Mouse (Mus musculus): Measurements from ENCODE around the gene Cryaa. TPM values are rescaled to one million over a fixed set of nuclear protein-coding genes. Genes with fewer than 3 reads are reported as not detected.

The Cryaa gene
- 2.2 and 4.9 TPM in 2 replicates for polyA plus RNA-seq (2012; rRNA removed)

DNA sequence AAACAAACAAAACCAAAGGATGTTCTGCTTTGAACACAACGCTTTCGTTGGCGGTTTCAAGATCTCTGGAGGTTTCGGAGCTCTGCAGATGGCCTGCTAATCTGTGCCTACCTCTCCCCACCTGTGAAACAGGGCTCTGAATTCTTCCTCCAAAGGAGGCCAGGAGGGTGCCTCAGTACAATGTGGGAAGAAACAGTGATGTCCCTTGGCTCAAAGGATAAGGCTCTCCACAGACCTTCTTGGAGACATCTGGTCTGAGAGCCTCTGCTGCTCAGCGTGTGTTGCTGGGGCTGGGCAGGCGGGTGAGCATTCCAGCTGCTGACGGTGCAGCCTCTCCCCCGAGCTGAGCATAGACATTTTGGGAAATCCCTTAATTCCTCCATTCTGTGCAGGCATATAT, at the start of gene Cryaa:
Gene Cryaa, plus strand, starts transcription at position 301 of the 400 bp plus-strand sequence.
- no peak for DNase-seq
- no peak within 1 kb of the TSS for H3K27ac ChIP-seq (ENCODE audit: control insufficient read depth, insufficient read depth, low read length)
- WGBS, result 89% methylated on average over 8 of the region's 8 CpGs
- no peaks in the 10 kb centered on the region for H3K4me1 ChIP-seq (replicated peaks; ENCODE audit: control insufficient read depth, insufficient read depth, low read length)
- H3K4me3 ChIP-seq (ENCODE audit: control insufficient read depth, insufficient read depth, low read length), result no peak within 1 kb of the TSS
- no peaks in the 10 kb centered on the region; the same call in 1 of the 2 replicates for H3K27me3 ChIP-seq (ENCODE audit: control insufficient read depth, insufficient read depth, low read length)
- no peak for TF ChIP-seq POLR2A (IDR thresholded peaks at IDR 0.05; ENCODE audit: control insufficient read depth, extremely low read depth, insufficient read depth, low read length, poor library complexity)
- TF ChIP-seq CTCF (IDR thresholded peaks at IDR 0.05; ENCODE audit: borderline replicate concordance, control insufficient read depth, extremely low read depth, insufficient read depth, low read length, poor library complexity), result no peak
- H3K36me3 ChIP-seq (ENCODE audit: control insufficient read depth, insufficient read depth, low read length), result no peaks in the 10 kb centered on the region

DNA sequence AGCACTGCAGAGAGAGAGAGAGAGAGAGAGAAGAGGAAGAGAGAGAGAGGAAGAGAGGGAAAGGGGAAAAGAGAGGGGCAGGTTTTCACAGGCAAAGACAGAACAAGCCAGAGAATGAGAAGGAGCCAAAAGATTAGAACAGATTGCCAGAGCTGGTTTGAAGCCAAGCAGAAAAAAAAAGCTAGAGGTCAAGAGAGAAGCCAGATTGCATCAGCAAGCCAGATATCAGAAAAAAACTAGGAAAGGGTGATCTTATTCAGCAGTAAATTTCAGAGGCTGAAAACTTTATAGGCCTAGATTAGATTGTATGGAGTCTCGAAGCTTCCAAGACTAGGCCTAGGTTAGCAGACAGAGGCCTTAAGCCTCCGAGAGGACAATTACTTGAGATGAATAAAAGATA, 49.6 kb upstream of the Cryaa start:
- H3K4me3 ChIP-seq (ENCODE audit: control insufficient read depth, insufficient read depth, low read length), result no peak overlapping the region
- no peaks in the 10 kb centered on the region for H3K4me1 ChIP-seq (replicated peaks; ENCODE audit: control insufficient read depth, insufficient read depth, low read length)
- no peak for DNase-seq
- 92% methylated on average over 2 of the region's 2 CpGs for WGBS
- TF ChIP-seq CTCF (IDR thresholded peaks at IDR 0.05; ENCODE audit: borderline replicate concordance, control insufficient read depth, extremely low read depth, insufficient read depth, low read length, poor library complexity), result no peak
- TF ChIP-seq POLR2A (IDR thresholded peaks at IDR 0.05; ENCODE audit: control insufficient read depth, extremely low read depth, insufficient read depth, low read length, poor library complexity), result no peak
- H3K36me3 ChIP-seq (ENCODE audit: control insufficient read depth, insufficient read depth, low read length), result no peaks in the 10 kb centered on the region
- no peaks in the 10 kb centered on the region for H3K27me3 ChIP-seq (ENCODE audit: control insufficient read depth, insufficient read depth, low read length)
- no peak overlapping the region for H3K27ac ChIP-seq (ENCODE audit: control insufficient read depth, insufficient read depth, low read length)

DNA sequence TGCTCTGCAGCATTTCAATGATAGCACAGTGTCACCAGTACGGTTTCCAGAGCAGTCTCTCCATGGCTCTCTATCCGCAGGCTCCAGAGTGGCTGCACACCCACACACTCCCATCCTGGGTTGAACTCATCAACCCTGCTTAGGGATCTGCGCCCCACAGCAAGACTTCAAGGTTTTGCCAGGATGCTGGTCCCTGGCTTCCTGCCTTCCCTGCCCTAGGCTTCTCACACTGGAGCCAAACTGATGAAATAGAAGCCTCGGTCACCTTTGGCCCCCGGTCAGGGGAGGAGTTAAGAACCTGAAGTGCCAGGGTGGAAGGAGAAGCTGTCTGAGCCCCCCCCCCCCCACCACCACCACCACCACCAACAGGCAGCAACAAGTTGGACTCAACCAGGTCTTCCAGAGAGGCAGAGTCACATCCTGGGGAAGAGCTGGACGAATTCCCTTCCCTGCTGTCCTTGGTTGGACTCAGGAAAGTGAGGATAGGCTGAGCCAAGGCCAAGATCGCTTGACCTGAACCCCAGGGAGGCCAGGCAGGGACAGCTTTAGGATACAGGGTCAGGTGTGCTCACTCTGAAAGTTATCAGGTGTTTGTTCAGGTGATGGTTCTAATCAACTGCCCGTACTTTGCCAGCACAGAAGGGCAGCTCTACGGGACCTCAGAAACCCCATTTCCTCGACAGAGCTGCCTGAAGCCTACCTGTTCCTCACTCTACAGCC, 46.4 kb upstream of the Cryaa start:
- Histone ChIP-seq H3K27me3 (ENCODE audit: control insufficient read depth, insufficient read depth, low read length) (peaks cover 2% of the 10 kb centered on the region; the same call in 1 of the 2 replicates), H3K27ac (ENCODE audit: control insufficient read depth, insufficient read depth, low read length) (no peak overlapping the region), H3K36me3 (ENCODE audit: control insufficient read depth, insufficient read depth, low read length) (no peaks in the 10 kb centered on the region), H3K4me1 (replicated peaks; ENCODE audit: control insufficient read depth, insufficient read depth, low read length) (peaks cover 1% of the 10 kb centered on the region; the same call in 1 of the 2 replicates), H3K4me3 (ENCODE audit: control insufficient read depth, insufficient read depth, low read length) (no peak overlapping the region)
- DNase-seq, result no peak
- 78% methylated on average over 10 of the region's 10 CpGs for whole genome bisulfite sequencing
- no peak for TF ChIP-seq POLR2A (IDR thresholded peaks at IDR 0.05; ENCODE audit: control insufficient read depth, extremely low read depth, insufficient read depth, low read length, poor library complexity)
- no peak for TF ChIP-seq CTCF (IDR thresholded peaks at IDR 0.05; ENCODE audit: borderline replicate concordance, control insufficient read depth, extremely low read depth, insufficient read depth, low read length, poor library complexity)

DNA sequence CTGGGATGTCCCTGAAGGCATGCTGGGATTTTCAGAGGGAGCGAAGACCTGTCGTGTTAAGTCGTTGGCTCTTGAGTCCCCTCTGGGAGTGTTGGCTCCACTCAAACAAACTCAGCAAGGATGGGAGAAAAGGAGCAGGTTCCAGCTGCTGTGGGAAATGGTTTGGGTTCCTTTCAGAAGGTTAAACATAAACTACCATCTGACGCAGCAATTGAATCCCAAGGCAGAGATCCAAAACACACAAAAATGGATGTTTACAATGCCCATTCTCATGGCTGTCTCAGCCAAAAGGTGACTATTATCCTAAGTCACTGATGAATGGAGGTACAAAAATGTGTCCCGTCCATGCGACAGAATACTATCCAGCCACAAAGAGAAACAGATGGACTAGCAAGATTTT, 44.6 kb upstream of the Cryaa start:
- Histone ChIP-seq H3K27ac (ENCODE audit: control insufficient read depth, insufficient read depth, low read length) (no peak overlapping the region), H3K4me1 (replicated peaks; ENCODE audit: control insufficient read depth, insufficient read depth, low read length) (peaks cover 13% of the 10 kb centered on the region), H3K36me3 (ENCODE audit: control insufficient read depth, insufficient read depth, low read length) (no peaks in the 10 kb centered on the region), H3K4me3 (ENCODE audit: control insufficient read depth, insufficient read depth, low read length) (no peak overlapping the region), H3K27me3 (ENCODE audit: control insufficient read depth, insufficient read depth, low read length) (peaks cover 9% of the 10 kb centered on the region; the same call in 1 of the 2 replicates)
- WGBS, result 92% methylated on average over 6 of the region's 6 CpGs
- no peak for DNase-seq
- TF ChIP-seq CTCF (IDR thresholded peaks at IDR 0.05; ENCODE audit: borderline replicate concordance, control insufficient read depth, extremely low read depth, insufficient read depth, low read length, poor library complexity) (no peak), POLR2A (IDR thresholded peaks at IDR 0.05; ENCODE audit: control insufficient read depth, extremely low read depth, insufficient read depth, low read length, poor library complexity) (no peak)

DNA sequence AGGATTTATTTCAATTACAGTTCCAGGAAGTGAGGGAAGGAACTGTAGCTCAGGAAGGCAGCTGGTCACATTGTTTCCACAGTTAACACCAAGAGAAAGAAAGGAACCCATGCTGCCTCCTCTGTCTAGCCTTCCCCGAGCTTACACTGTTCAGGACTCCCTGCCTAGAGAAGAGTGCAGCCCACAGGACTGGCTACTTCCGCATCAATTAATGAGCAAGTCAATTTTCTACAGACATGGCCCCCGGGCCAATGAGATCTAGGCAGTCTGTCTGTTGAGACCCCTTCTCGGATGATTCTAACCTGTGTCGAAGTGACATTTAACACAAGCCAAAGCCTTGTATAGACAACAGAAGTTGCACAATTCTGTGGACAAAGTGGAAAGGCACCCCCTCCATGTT, 42.7 kb upstream of the Cryaa start:
- no peaks in the 10 kb centered on the region for H3K36me3 ChIP-seq (ENCODE audit: control insufficient read depth, insufficient read depth, low read length)
- peaks cover 9% of the 10 kb centered on the region; the same call in 1 of the 2 replicates for H3K27me3 ChIP-seq (ENCODE audit: control insufficient read depth, insufficient read depth, low read length)
- no peak for DNase-seq
- no peak overlapping the region for H3K27ac ChIP-seq (ENCODE audit: control insufficient read depth, insufficient read depth, low read length)
- peaks cover 13% of the 10 kb centered on the region for H3K4me1 ChIP-seq (replicated peaks; ENCODE audit: control insufficient read depth, insufficient read depth, low read length)
- no peak overlapping the region for H3K4me3 ChIP-seq (ENCODE audit: control insufficient read depth, insufficient read depth, low read length)
- WGBS, result 83% methylated on average over 5 of the region's 5 CpGs
- TF ChIP-seq CTCF (IDR thresholded peaks at IDR 0.05; ENCODE audit: borderline replicate concordance, control insufficient read depth, extremely low read depth, insufficient read depth, low read length, poor library complexity), result no peak

DNA sequence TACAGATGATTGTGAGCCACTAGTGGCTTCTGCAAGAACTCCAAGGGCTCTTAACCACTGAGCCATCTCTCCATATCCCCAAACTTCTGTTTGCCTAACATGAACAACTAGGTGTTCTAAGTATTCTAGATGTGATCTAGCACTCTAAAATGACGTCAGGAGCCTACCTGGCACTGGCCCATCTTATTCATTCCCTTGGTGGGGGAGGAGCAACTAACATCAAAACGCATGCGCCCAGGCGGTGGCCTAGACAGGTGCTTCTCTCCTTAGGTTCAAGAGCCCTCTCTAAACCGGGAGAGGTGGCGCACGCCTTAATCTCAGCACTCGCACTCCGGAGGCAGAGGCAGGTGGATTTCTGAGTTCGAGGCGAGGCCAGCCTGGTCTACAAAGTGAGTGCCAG, 41.8 kb upstream of the Cryaa start:
- H3K4me3 ChIP-seq (ENCODE audit: control insufficient read depth, insufficient read depth, low read length), result no peak overlapping the region
- 79% methylated on average over 11 of the region's 11 CpGs for WGBS
- TF ChIP-seq POLR2A (IDR thresholded peaks at IDR 0.05; ENCODE audit: control insufficient read depth, extremely low read depth, insufficient read depth, low read length, poor library complexity) (no peak), CTCF (IDR thresholded peaks at IDR 0.05; ENCODE audit: borderline replicate concordance, control insufficient read depth, extremely low read depth, insufficient read depth, low read length, poor library complexity) (no peak)
- H3K4me1 ChIP-seq (replicated peaks; ENCODE audit: control insufficient read depth, insufficient read depth, low read length), result peaks cover 13% of the 10 kb centered on the region
- DNase-seq, result no peak
- no peaks in the 10 kb centered on the region for H3K36me3 ChIP-seq (ENCODE audit: control insufficient read depth, insufficient read depth, low read length)
- peaks cover 9% of the 10 kb centered on the region; the same call in 1 of the 2 replicates for H3K27me3 ChIP-seq (ENCODE audit: control insufficient read depth, insufficient read depth, low read length)
- no peak overlapping the region for H3K27ac ChIP-seq (ENCODE audit: control insufficient read depth, insufficient read depth, low read length)

Measured in thymus, adult 2 months (tissue).